Mouse (Mus musculus) central nervous system, embryonic 11.5 days (tissue): ENCODE measurements around the gene 2010300C02Rik. TPM values are rescaled to one million over a fixed set of nuclear protein-coding genes. Genes with fewer than 3 reads are reported as not detected.

Source experiments
- polyA plus RNA-seq: library from polyadenylated mRNA; depleted of rRNA; stranded (reverse); fragments of >200 nt; gene quantifications from 2 replicates; pipeline ENCODE4 v1.2.3, GENCODE M21; 2012; rRNA removed

2010300C02Rik gene
- 0.84 and 0.93 TPM in 2 replicates for polyA plus RNA-seq

DNA sequence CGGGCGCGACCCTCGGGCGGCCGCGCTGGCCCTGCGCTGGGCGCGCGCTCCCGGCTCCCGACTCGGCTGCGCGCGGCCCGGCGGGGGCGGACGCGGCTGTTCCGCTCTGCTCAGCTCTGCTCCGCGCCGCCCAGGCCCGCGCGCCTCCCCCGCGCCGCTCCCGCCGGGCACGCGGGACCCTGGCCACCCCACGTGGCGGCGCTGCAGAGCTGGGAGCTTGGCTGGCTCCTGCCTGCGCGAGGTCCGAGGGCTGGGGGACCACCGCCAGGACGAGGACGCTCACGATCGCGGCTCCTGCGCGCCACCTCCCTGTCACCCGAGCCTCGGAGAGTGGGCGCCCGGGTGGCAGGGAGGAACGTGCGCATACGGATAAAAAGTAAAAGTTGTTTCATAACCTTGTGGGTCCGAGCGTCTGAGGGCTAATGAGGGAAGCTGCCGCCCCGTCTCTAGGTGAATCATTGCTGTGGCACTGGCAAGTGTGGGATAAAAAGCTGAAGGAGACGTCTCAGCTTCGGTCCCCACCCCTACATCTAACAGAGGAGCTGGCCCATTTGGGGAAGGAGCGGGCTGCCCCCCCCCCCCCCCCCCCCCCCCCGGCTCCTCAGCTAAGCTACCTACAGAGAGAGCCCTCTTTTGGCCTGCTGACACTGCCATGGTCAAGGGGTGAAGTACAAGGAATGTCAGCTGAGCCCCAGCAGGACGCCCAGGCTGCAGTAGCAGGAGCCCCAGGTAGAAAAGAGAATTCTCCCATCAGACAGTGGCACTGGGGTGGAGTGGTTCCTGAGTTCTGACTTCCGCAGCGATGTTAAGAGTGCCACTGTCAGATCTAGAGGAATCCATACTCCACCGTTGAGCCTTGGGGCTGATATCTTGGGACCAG lies at the start of gene 2010300C02Rik:
TSS of gene 2010300C02Rik (minus strand) at position 325 of the 880 bp plus-strand sequence.

Other genes with a start within 250 kb of the 2010300C02Rik start
- 2.5 and 4.2 TPM in 2 replicates for gene Mgat4a, start 179.1 kb downstream of the 2010300C02Rik start, polyA plus RNA-seq
- 11.9 TPM in 2 replicates for gene Tsga10, start 146.3 kb upstream of the 2010300C02Rik start, polyA plus RNA-seq
- gene Lipt1, start 151.7 kb upstream of the 2010300C02Rik start, polyA plus RNA-seq: 4.5 and 5.5 TPM in 2 replicates
- 23.0 and 25.6 TPM in 2 replicates for gene Mitd1, start 170.3 kb upstream of the 2010300C02Rik start, polyA plus RNA-seq
- 64.4 and 153 TPM in 2 replicates for gene Mrpl30, start 170.4 kb upstream of the 2010300C02Rik start, polyA plus RNA-seq
- not detected in 2 replicates for gene Lyg2, start 196.4 kb upstream of the 2010300C02Rik start, polyA plus RNA-seq
- not detected in 2 replicates for gene Lyg1, start 237.7 kb upstream of the 2010300C02Rik start, polyA plus RNA-seq